Mouse (Mus musculus) kidney, embryonic 16.5 days (tissue): ENCODE measurements around the gene Tcf12. TPM values are rescaled to one million over a fixed set of nuclear protein-coding genes. Genes with fewer than 3 reads are reported as not detected.

Experiments
- ATAC-seq: fragments of 200-750 bp; cut with Nextera tagmentation; 2 replicates; pipeline ENCODE4 v1.8.0; 2017; ENCODE audit warnings: moderate TSS enrichment; ENCODE audit not compliant: low FRiP score, low TSS enrichment
- H3K27ac ChIP-seq: fragments of 300-500 bp; sonication (generic); 2 replicates; pipeline ENCODE4 v1.5.1; 2014; ENCODE audit warnings: low read length
- H3K27me3 ChIP-seq: fragments of 300-500 bp; sonication (generic); 2 replicates; pipeline ENCODE4 v1.6.1; 2014; ENCODE audit warnings: low read length, control low read depth, mixed read lengths; ENCODE audit not compliant: insufficient read depth
- H3K36me3 ChIP-seq: fragments of 300-500 bp; sonication (generic); 2 replicates; pipeline ENCODE4 v1.6.1; 2014; ENCODE audit warnings: low read length, control low read depth, mixed read lengths; ENCODE audit not compliant: insufficient read depth
- H3K4me1 ChIP-seq: fragments of 300-500 bp; sonication (generic); 2 replicates; pipeline ENCODE4 v1.6.1; 2014; ENCODE audit warnings: low read length, control low read depth, mixed read lengths; ENCODE audit not compliant: insufficient read depth
- H3K4me2 ChIP-seq: fragments of 300-500 bp; sonication (generic); replicated peaks from 2 replicates; pipeline ENCODE4 v1.6.1; 2014; ENCODE audit warnings: low read depth, low read length
- H3K4me3 ChIP-seq: fragments of 300-500 bp; sonication (generic); 2 replicates; pipeline ENCODE4 v1.5.1; 2014; ENCODE audit warnings: mild to moderate bottlenecking, low read length
- H3K9ac ChIP-seq: fragments of 300-500 bp; sonication (generic); replicated peaks from 2 replicates; pipeline ENCODE4 v1.6.1; 2014; ENCODE audit warnings: low read length
- H3K9me3 ChIP-seq: fragments of 300-500 bp; sonication (generic); 2 replicates; pipeline ENCODE4 v1.6.1; 2016; ENCODE audit warnings: low read length, control low read depth
- WGBS: fragments of 180-500 bp; shearing (Covaris S2); extraction: QIAGEN DNeasy Blood & Tissue Kit; methylation state at CpG from one replicate; pipeline ENCODE4 v1.1.7; 2014; 5-methylcytosine and 5-hydroxymethylcytosine counted together
- polyA plus RNA-seq: library from polyadenylated mRNA; unstranded; fragments of >200 nt; fragmentation: Nextera tagmentation; extraction: Ambion mirVana; gene quantifications from 2 replicates; pipeline ENCODE4 v1.2.1, GENCODE M21; 2015

The Tcf12 gene
- polyA plus RNA-seq, 1 experiment from 2014 or later = 56.5 TPM

GRCm38 (mm10) chr9:71991147-71991546 lies 120.5 kb downstream of the Tcf12 start:
- Histone ChIP-seq H3K4me1 (peaks cover 23% of the 10 kb centered on the region; the same call in 1 of the 2 replicates), H3K9me3 (no peaks in the 10 kb centered on the region), H3K27me3 (no peaks in the 10 kb centered on the region), H3K4me3 (no peak overlapping the region), H3K27ac (no peak overlapping the region), H3K4me2 (no peak overlapping the region), H3K36me3 (no peaks in the 10 kb centered on the region), H3K9ac (no peak overlapping the region)
- ATAC-seq = no peak
- WGBS = 88% methylated on average over 3 of the region's 3 CpGs

GRCm38 (mm10) chr9:71990376-71990775 lies 121.3 kb downstream of the Tcf12 start:
- WGBS = 41% methylated on average over 1 of the region's 1 CpGs
- H3K4me2 ChIP-seq = no peak overlapping the region
- no peak overlapping the region for H3K4me3 ChIP-seq
- H3K27me3 ChIP-seq = no peaks in the 10 kb centered on the region
- peaks cover 23% of the 10 kb centered on the region; the same call in 1 of the 2 replicates for H3K4me1 ChIP-seq
- ATAC-seq = no peak
- no peaks in the 10 kb centered on the region for H3K9me3 ChIP-seq
- H3K27ac ChIP-seq = peak overlapping the region; percentile 71; the same call in 1 of the 2 replicates
- no peaks in the 10 kb centered on the region for H3K36me3 ChIP-seq
- H3K9ac ChIP-seq = no peak overlapping the region

GRCm38 (mm10) chr9:71989663-71990062 lies 122.0 kb downstream of the Tcf12 start:
- Histone ChIP-seq H3K4me1 (peaks cover 23% of the 10 kb centered on the region; the same call in 1 of the 2 replicates), H3K36me3 (no peaks in the 10 kb centered on the region), H3K27ac (no peak overlapping the region), H3K9me3 (no peaks in the 10 kb centered on the region), H3K9ac (no peak overlapping the region), H3K4me3 (no peak overlapping the region), H3K27me3 (no peaks in the 10 kb centered on the region), H3K4me2 (no peak overlapping the region)
- no peak for ATAC-seq
- whole genome bisulfite sequencing = 41% methylated on average over 1 of the region's 1 CpGs

- H3K9me3 ChIP-seq = no peaks in the 10 kb centered on the region
- H3K27me3 ChIP-seq = no peaks in the 10 kb centered on the region
- H3K4me3 ChIP-seq = no peak overlapping the region
- no peak overlapping the region for H3K27ac ChIP-seq
- 97% methylated on average over 2 of the region's 2 CpGs for WGBS
- no peaks in the 10 kb centered on the region for H3K36me3 ChIP-seq
- H3K9ac ChIP-seq = no peak overlapping the region
- peaks cover 16% of the 10 kb centered on the region; the same call in 1 of the 2 replicates for H3K4me1 ChIP-seq
- ATAC-seq = no peak
- no peak overlapping the region for H3K4me2 ChIP-seq
Measured at GRCm38 (mm10) chr9:71986716-71987115, 125.0 kb downstream of the Tcf12 start.

- Histone ChIP-seq H3K36me3 (no peaks in the 10 kb centered on the region), H3K9ac (no peak overlapping the region), H3K27ac (no peak overlapping the region), H3K4me2 (no peak overlapping the region), H3K4me3 (no peak overlapping the region), H3K27me3 (no peaks in the 10 kb centered on the region), H3K4me1 (peaks cover 14% of the 10 kb centered on the region; the same call in 1 of the 2 replicates), H3K9me3 (no peaks in the 10 kb centered on the region)
- WGBS = 82% methylated on average over 1 of the region's 1 CpGs
- no peak for ATAC-seq
Measured at GRCm38 (mm10) chr9:71982826-71983225, 128.8 kb downstream of the Tcf12 start.

- Histone ChIP-seq H3K27ac (no peak overlapping the region), H3K4me3 (no peak overlapping the region), H3K9me3 (no peaks in the 10 kb centered on the region), H3K4me1 (peaks cover 19% of the 10 kb centered on the region), H3K4me2 (no peak overlapping the region), H3K27me3 (no peaks in the 10 kb centered on the region), H3K36me3 (no peaks in the 10 kb centered on the region), H3K9ac (no peak overlapping the region)
- 91% methylated on average over 3 of the region's 3 CpGs for WGBS
- ATAC-seq = no peak
Measured at GRCm38 (mm10) chr9:71981071-71981470, 130.6 kb downstream of the Tcf12 start.

GRCm38 (mm10) chr9:71980579-71980978 lies 131.1 kb downstream of the Tcf12 start:
- WGBS = 22% methylated on average over 2 of the region's 2 CpGs
- Histone ChIP-seq H3K9ac (no peak overlapping the region), H3K36me3 (no peaks in the 10 kb centered on the region), H3K4me2 (no peak overlapping the region), H3K27me3 (no peaks in the 10 kb centered on the region), H3K27ac (no peak overlapping the region), H3K4me1 (peaks cover 21% of the 10 kb centered on the region), H3K4me3 (no peak overlapping the region), H3K9me3 (no peaks in the 10 kb centered on the region)
- no peak for ATAC-seq

- WGBS = 77% methylated on average over 3 of the region's 3 CpGs
- ATAC-seq = no peak
- Histone ChIP-seq H3K4me3 (no peak overlapping the region), H3K4me2 (no peak overlapping the region), H3K27ac (no peak overlapping the region), H3K27me3 (no peaks in the 10 kb centered on the region), H3K9me3 (no peaks in the 10 kb centered on the region), H3K4me1 (peaks cover 31% of the 10 kb centered on the region), H3K9ac (no peak overlapping the region), H3K36me3 (no peaks in the 10 kb centered on the region)
Measured at GRCm38 (mm10) chr9:71978886-71979285, 132.8 kb downstream of the Tcf12 start.

GRCm38 (mm10) chr9:71976034-71976433 lies 135.6 kb downstream of the Tcf12 start:
- 17% methylated on average over 6 of the region's 6 CpGs for WGBS
- Histone ChIP-seq H3K27me3 (no peaks in the 10 kb centered on the region), H3K27ac (peak overlapping the region; percentile 61; the same call in 1 of the 2 replicates), H3K4me3 (no peak overlapping the region), H3K4me2 (no peak overlapping the region; the same call in 1 of the 2 replicates), H3K4me1 (peaks cover 33% of the 10 kb centered on the region), H3K36me3 (no peaks in the 10 kb centered on the region), H3K9me3 (no peaks in the 10 kb centered on the region), H3K9ac (no peak overlapping the region)
- peak; percentile 54; the same call in 1 of the 2 replicates for ATAC-seq

- no peak for ATAC-seq
- H3K27me3 ChIP-seq = no peaks in the 10 kb centered on the region
- no peak overlapping the region for H3K9ac ChIP-seq
- WGBS = 36% methylated on average over 4 of the region's 4 CpGs
- peak overlapping the region; percentile 65; the same call in 1 of the 2 replicates for H3K27ac ChIP-seq
- peaks cover 28% of the 10 kb centered on the region for H3K4me1 ChIP-seq
- H3K9me3 ChIP-seq = no peaks in the 10 kb centered on the region
- no peak overlapping the region for H3K4me2 ChIP-seq
- no peaks in the 10 kb centered on the region for H3K36me3 ChIP-seq
- H3K4me3 ChIP-seq = no peak overlapping the region
Measured at GRCm38 (mm10) chr9:71975141-71975540, 136.5 kb downstream of the Tcf12 start.
